Mouse (Mus musculus) heart, adult 18-20 months (tissue): ENCODE measurements around the gene Cd300a. TPM values are rescaled to one million over a fixed set of nuclear protein-coding genes. Genes with fewer than 3 reads are reported as not detected.
"Not testable (repeated sequence)": the region's sequence is repeated elsewhere in the genome, so short reads cannot be mapped to it uniquely, and the experiment has no call there.

Experiments used
- DNase-seq, 2 experiments: peaks; one replicate each; pipeline ENCODE4 v3.0.0; 2021 to 2022; ENCODE audit warnings: mixed read lengths in 1 of 2
- total RNA-seq, 2 experiments: library from RNA; stranded (reverse); gene quantifications; 2 replicates each; pipeline ENCODE4 v1.2.3; 2021

The Cd300a gene
- total RNA-seq, 2 experiments from 2014 or later, result 0.62 to 0.98 TPM

- DNase-seq, result peak in 1 of 2 experiments; percentile 56
These were observed 17.7 kb downstream of the Cd300a start for GRCm38 (mm10) chr11:114907567-114907966.

- no peak for DNase-seq
These were observed 18.2 kb downstream of the Cd300a start for GRCm38 (mm10) chr11:114908086-114908485.

- not testable (repeated sequence) for DNase-seq
These were observed 19.7 kb downstream of the Cd300a start for GRCm38 (mm10) chr11:114909538-114909937.

- DNase-seq, result peak; percentile 78 to 86
These were observed 23.0 kb downstream of the Cd300a start for GRCm38 (mm10) chr11:114912847-114913246.

- DNase-seq, result peak in 1 of 2 experiments; percentile 61
These were observed 25.1 kb downstream of the Cd300a start for GRCm38 (mm10) chr11:114914978-114915377.

GRCm38 (mm10) chr11:114917120-114917519 is 27.3 kb downstream of the Cd300a start:
- peak in 1 of 2 experiments; percentile 39 for DNase-seq

- DNase-seq, result no peak
These were observed 32.6 kb downstream of the Cd300a start for GRCm38 (mm10) chr11:114922439-114922838.

- DNase-seq, result no peak
These were observed 34.1 kb downstream of the Cd300a start for GRCm38 (mm10) chr11:114923961-114924360.

GRCm38 (mm10) chr11:114929581-114929980 is 39.7 kb downstream of the Cd300a start:
- no peak for DNase-seq

GRCm38 (mm10) chr11:114931041-114931440 is 41.2 kb downstream of the Cd300a start:
- DNase-seq, result peak in 1 of 2 experiments; percentile 31

- peak in 1 of 2 experiments; percentile 20 for DNase-seq
These were observed 43.8 kb downstream of the Cd300a start for GRCm38 (mm10) chr11:114933591-114933990.

- DNase-seq, result no peak
These were observed 44.3 kb downstream of the Cd300a start, which contains the start of gene Cd300lb for GRCm38 (mm10) chr11:114934144-114934543. TSS of gene Cd300lb (minus strand) at chr11:114934386.

Other genes with a start within 250 kb of the Cd300a start
- gene Rpl38, start 221.5 kb upstream of the Cd300a start, total RNA-seq, result 100 to 1,000 TPM; 681 to 698 TPM
- 1 to 10 TPM; 3.5 to 4.1 TPM for gene Ttyh2, start 214.6 kb upstream of the Cd300a start, total RNA-seq
- under 1 TPM in 1 of 2 experiments, not detected in 1; 0.46 TPM for gene Dnaic2, start 162.6 kb upstream of the Cd300a start, total RNA-seq
- gene Kif19a, start 124.7 kb upstream of the Cd300a start, total RNA-seq, result 1 to 10 TPM in 1 of 2 experiments, under 1 TPM in 1; 0.42 to 1.3 TPM
- not detected for gene Btbd17, start 94.1 kb upstream of the Cd300a start, total RNA-seq
- not detected for gene Gpr142, start 91.1 kb upstream of the Cd300a start, total RNA-seq
- gene Gprc5c, start 38.9 kb upstream of the Cd300a start, total RNA-seq, result 1 to 10 TPM; 5.1 to 7.5 TPM
- gene Cd300lb, start 44.3 kb downstream of the Cd300a start, total RNA-seq, result under 1 TPM; 0.23 to 0.40 TPM
- not detected for gene Cd300c, start 79.1 kb downstream of the Cd300a start, total RNA-seq
- 1 to 10 TPM in 1 of 2 experiments, under 1 TPM in 1; 0.95 to 1.7 TPM for gene Cd300ld, start 99.9 kb downstream of the Cd300a start, total RNA-seq
- gene Cd300c2, start 111.8 kb downstream of the Cd300a start, total RNA-seq, result 1 to 10 TPM; 1.4 TPM
- not detected for gene Cd300ld2, start 126.2 kb downstream of the Cd300a start, total RNA-seq
- under 1 TPM in 1 of 2 experiments, not detected in 1; 0.80 TPM for gene Cd300ld4, start 137.0 kb downstream of the Cd300a start, total RNA-seq
- gene Cd300ld5, start 147.7 kb downstream of the Cd300a start, total RNA-seq, result 1 to 10 TPM; 4.8 to 5.6 TPM
- 10 to 100 TPM; 11.4 TPM for gene Cd300ld3, start 158.4 kb downstream of the Cd300a start, total RNA-seq
- under 1 TPM; 0.25 to 0.39 TPM for gene Cd300e, start 172.1 kb downstream of the Cd300a start, total RNA-seq
- gene Rab37, start 201.4 kb downstream of the Cd300a start, total RNA-seq, result 1 to 10 TPM in 1 of 2 experiments, under 1 TPM in 1; 0.50 to 1.2 TPM
- under 1 TPM in 1 of 2 experiments, not detected in 1; 0.36 TPM for gene Cd300lf, start 244.0 kb downstream of the Cd300a start, total RNA-seq